Mouse (Mus musculus) testis, adult 2 months (tissue): ENCODE results near the gene Tbx4.

ENCODE experiments used
- CTCF ChIP-seq: fragments of 200-500 bp; IDR thresholded peaks from 2 replicates; pipeline ENCODE4 v1.5.1; 2012; ENCODE audit warnings: low read depth, mild to moderate bottlenecking, inconsistent platforms, low read length, moderate library complexity; ENCODE audit not compliant: control insufficient read depth, insufficient read depth, insufficient replicate concordance
- POLR2A ChIP-seq: fragments of 200-500 bp; IDR thresholded peaks from 2 replicates; pipeline ENCODE4 v1.6.1; 2012; ENCODE audit warnings: low read depth, mild to moderate bottlenecking, inconsistent platforms, low read length, moderate library complexity; ENCODE audit not compliant: control insufficient read depth

DNA sequence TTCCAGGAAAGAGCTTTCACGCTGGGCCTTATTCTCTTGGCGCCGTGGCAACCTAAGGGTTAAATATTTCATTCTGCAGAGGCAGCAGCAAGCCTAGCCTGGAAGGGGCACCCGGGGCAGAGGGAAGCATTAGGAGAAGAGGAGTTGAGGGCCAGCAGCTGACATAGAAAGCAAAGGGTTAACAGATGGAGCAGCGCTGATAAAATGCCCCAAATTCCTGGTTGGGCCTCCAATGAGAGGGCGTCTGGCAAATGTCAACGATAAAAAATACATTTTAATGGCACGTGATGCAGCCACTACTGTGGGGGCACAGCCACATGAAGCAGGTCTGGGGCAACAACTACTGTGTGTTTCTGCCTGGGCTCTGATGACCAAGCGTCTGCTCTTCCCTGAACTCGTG lies 23.9 kb downstream of the Tbx4 start:
- TF ChIP-seq CTCF (no peak), POLR2A (no peak)
